Mouse (Mus musculus): Measurements from ENCODE around the gene Exosc7. TPM values are rescaled to one million over a fixed set of nuclear protein-coding genes. Genes with fewer than 3 reads are reported as not detected.

The Exosc7 gene
- polyA plus RNA-seq, 1 experiment from 2014 or later: 106 TPM

DNA sequence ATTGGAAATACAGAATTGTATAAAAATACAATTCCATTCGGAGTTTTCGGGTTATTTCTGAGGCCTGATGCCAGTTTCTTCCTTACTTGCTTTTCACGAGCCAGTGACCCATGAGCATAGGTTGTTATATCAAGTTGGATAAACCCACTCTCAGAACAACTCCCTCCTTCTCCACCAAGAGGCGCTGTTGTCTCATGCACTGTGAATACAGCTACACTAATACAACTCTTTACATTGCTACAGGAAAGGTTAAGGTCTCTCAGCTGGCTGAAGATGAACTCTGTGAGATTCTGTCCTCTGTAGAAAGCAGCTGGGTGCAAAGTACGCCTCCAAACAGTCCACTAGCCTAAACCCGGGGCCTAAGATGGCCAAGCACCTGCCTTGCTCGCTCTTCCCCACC is 46.3 kb downstream of the Exosc7 start:
- no peaks in the 10 kb centered on the region for H3K9me3 ChIP-seq (replicated peaks; ENCODE audit: control insufficient read depth, low read length)
- no peaks in the 10 kb centered on the region for H3K4me1 ChIP-seq (ENCODE audit: control insufficient read depth, insufficient read depth, low read length)
- no peak overlapping the region for H3K4me2 ChIP-seq (ENCODE audit: low read depth, low read length)
- no peaks in the 10 kb centered on the region for H3K36me3 ChIP-seq (replicated peaks; ENCODE audit: control insufficient read depth, insufficient read depth, low read depth, low read length)
- ATAC-seq (replicated peaks; ENCODE audit: insufficient number of reproducible peaks, low FRiP score, low TSS enrichment, low read depth): no peak
- H3K27me3 ChIP-seq (ENCODE audit: control insufficient read depth, insufficient read depth, low read length): no peaks in the 10 kb centered on the region
- no peak overlapping the region for H3K27ac ChIP-seq (replicated peaks; ENCODE audit: low read depth, low read length)
- no peak overlapping the region for H3K4me3 ChIP-seq (ENCODE audit: low read depth, low read length)
- 59% methylated on average over 7 of the region's 7 CpGs for WGBS
- H3K9ac ChIP-seq (replicated peaks; ENCODE audit: low read length): no peak overlapping the region
- peak; percentile 76 for DNase-seq (ENCODE audit: low spot score)

DNA sequence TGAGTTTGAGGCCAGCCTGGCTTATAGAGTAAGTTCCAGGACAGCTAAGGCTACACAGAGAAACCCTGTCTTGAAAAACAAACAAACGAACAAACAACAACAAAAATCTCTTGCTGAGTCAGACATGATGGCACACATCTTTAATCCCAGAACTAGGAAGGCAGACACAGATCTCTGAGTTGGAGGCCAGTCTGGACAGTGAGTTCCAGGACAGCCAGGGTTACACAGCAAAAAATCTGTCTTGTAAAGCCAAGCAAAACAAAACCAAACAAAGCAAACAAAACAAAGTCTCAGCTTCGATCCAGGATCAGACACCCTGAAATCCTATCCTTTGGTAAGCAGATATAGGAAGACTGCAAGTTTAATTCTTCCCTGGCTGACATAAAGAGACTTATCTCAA is 48.8 kb downstream of the Exosc7 start:
- WGBS: 50% methylated on average over 2 of the region's 2 CpGs
- no peaks in the 10 kb centered on the region for H3K9me3 ChIP-seq (replicated peaks; ENCODE audit: control insufficient read depth, low read length)
- H3K4me2 ChIP-seq (ENCODE audit: low read depth, low read length): no peak overlapping the region
- H3K9ac ChIP-seq (replicated peaks; ENCODE audit: low read length): no peak overlapping the region
- no peak for DNase-seq (ENCODE audit: low spot score)
- H3K27ac ChIP-seq (replicated peaks; ENCODE audit: low read depth, low read length): no peak overlapping the region
- H3K36me3 ChIP-seq (replicated peaks; ENCODE audit: control insufficient read depth, insufficient read depth, low read depth, low read length): no peaks in the 10 kb centered on the region
- H3K4me3 ChIP-seq (ENCODE audit: low read depth, low read length): no peak overlapping the region
- H3K4me1 ChIP-seq (ENCODE audit: control insufficient read depth, insufficient read depth, low read length): no peaks in the 10 kb centered on the region
- H3K27me3 ChIP-seq (ENCODE audit: control insufficient read depth, insufficient read depth, low read length): no peaks in the 10 kb centered on the region
- ATAC-seq (replicated peaks; ENCODE audit: insufficient number of reproducible peaks, low FRiP score, low TSS enrichment, low read depth): no peak

DNA sequence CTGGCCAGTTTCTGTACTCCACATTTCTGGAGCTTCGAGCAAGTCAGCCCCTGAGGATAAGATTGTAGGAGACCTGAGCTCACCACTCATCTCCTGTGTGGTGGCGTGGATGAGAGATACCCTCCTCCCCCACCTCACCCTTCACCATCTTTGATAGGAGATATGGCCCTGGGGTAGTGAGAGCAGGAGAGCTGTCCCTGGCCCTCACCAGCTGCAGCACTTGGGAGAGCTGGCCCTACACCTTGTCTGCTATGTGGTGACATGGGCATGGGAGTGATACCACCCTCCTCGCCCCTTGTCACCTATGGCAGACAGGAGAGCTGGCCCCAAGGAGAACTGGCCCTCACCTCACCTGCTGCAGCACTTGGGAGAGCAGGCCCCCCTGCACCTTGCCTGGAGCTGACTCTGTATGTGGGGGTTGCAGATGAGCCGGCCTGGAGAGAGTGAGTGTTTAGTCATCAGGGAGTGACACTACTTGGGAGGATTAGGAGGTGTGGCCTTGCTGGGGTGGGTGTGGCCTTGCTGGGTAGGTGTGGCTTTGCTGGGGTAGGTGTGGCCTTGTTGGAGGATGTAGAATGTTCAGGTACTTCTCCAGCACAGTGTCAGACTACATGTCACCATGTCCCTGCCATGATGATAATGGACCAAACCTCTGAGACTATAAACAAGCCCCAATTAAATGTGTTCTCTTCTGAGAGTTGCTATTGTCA is 50.1 kb downstream of the Exosc7 start:
- Histone ChIP-seq H3K9ac (replicated peaks; ENCODE audit: low read length) (no peak overlapping the region), H3K9me3 (replicated peaks; ENCODE audit: control insufficient read depth, low read length) (no peaks in the 10 kb centered on the region), H3K36me3 (replicated peaks; ENCODE audit: control insufficient read depth, insufficient read depth, low read depth, low read length) (no peaks in the 10 kb centered on the region), H3K4me1 (ENCODE audit: control insufficient read depth, insufficient read depth, low read length) (no peaks in the 10 kb centered on the region), H3K27me3 (ENCODE audit: control insufficient read depth, insufficient read depth, low read length) (no peaks in the 10 kb centered on the region), H3K4me3 (ENCODE audit: low read depth, low read length) (no peak overlapping the region), H3K27ac (replicated peaks; ENCODE audit: low read depth, low read length) (no peak overlapping the region), H3K4me2 (ENCODE audit: low read depth, low read length) (no peak overlapping the region)
- WGBS: 81% methylated on average over 4 of the region's 4 CpGs
- DNase-seq (ENCODE audit: low spot score) (no peak), ATAC-seq (replicated peaks; ENCODE audit: insufficient number of reproducible peaks, low FRiP score, low TSS enrichment, low read depth) (peak; percentile 34; the same call in 1 of the 2 replicates)

DNA sequence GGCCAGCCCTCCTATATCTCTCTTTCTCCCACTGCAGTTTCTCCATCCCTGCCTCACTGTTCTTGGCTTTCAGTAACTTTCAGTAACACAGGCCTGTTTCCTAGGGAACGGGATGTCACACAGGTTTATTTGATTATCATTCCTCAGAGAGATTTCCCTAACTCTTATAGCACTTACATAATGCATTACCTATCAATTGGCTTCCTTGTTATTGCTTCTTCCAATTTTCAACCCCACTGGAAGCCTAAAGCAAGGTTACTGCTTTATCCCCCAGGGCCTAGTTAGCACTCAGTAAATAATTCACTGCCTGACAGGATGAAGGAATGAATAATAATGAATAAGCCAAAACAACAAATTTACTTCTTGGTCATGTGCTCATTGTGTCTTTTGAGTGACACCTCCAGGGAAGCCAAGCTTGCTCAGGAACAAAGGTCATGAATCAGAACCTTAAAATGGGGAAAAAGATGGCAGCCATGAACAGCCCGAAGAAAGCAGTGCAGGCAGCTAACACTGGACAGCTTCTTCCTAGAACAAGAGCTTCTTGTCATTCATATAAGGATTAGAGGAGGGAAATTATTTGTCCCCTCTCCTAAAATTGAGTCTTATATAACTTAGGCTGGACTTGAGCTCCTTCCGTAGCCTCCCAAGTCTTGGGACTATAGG is 52.9 kb downstream of the Exosc7 start:
- WGBS: 84% methylated on average over 3 of the region's 3 CpGs
- Histone ChIP-seq H3K9me3 (replicated peaks; ENCODE audit: control insufficient read depth, low read length) (no peaks in the 10 kb centered on the region), H3K27me3 (ENCODE audit: control insufficient read depth, insufficient read depth, low read length) (no peaks in the 10 kb centered on the region), H3K36me3 (replicated peaks; ENCODE audit: control insufficient read depth, insufficient read depth, low read depth, low read length) (no peaks in the 10 kb centered on the region), H3K27ac (replicated peaks; ENCODE audit: low read depth, low read length) (no peak overlapping the region), H3K9ac (replicated peaks; ENCODE audit: low read length) (no peak overlapping the region), H3K4me1 (ENCODE audit: control insufficient read depth, insufficient read depth, low read length) (no peaks in the 10 kb centered on the region), H3K4me2 (ENCODE audit: low read depth, low read length) (no peak overlapping the region), H3K4me3 (ENCODE audit: low read depth, low read length) (no peak overlapping the region)
- DNase-seq (ENCODE audit: low spot score) (peak; percentile 13), ATAC-seq (replicated peaks; ENCODE audit: insufficient number of reproducible peaks, low FRiP score, low TSS enrichment, low read depth) (no peak)

DNA sequence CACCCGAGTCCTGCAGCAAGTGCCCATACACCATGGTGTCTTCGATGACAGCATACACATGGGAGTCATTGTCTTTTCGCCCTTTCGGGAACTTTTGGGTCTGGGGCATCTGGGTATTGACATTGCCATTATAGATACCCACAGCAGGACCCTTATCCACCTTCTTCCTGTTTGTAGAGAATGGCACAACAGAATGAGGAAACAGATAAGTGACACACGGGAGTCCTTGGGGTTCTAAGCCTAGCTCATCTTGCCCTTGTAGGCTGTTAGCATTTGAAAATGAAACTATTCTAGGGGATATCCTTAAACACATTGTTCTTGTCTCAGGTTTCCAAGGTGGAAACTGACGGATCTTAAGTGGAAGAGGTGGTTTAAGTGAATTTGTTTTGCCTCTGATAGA is 60.7 kb downstream of the Exosc7 start:
- ATAC-seq (replicated peaks; ENCODE audit: insufficient number of reproducible peaks, low FRiP score, low TSS enrichment, low read depth): no peak
- H3K4me3 ChIP-seq (ENCODE audit: low read depth, low read length): no peak overlapping the region
- no peak overlapping the region for H3K27ac ChIP-seq (replicated peaks; ENCODE audit: low read depth, low read length)
- H3K36me3 ChIP-seq (replicated peaks; ENCODE audit: control insufficient read depth, insufficient read depth, low read depth, low read length): no peaks in the 10 kb centered on the region
- H3K4me2 ChIP-seq (ENCODE audit: low read depth, low read length): no peak overlapping the region
- H3K9me3 ChIP-seq (replicated peaks; ENCODE audit: control insufficient read depth, low read length): no peaks in the 10 kb centered on the region
- no peaks in the 10 kb centered on the region for H3K27me3 ChIP-seq (ENCODE audit: control insufficient read depth, insufficient read depth, low read length)
- WGBS: 84% methylated on average over 6 of the region's 6 CpGs
- H3K4me1 ChIP-seq (ENCODE audit: control insufficient read depth, insufficient read depth, low read length): no peaks in the 10 kb centered on the region
- DNase-seq (ENCODE audit: low spot score): no peak
- no peak overlapping the region for H3K9ac ChIP-seq (replicated peaks; ENCODE audit: low read length)

DNA sequence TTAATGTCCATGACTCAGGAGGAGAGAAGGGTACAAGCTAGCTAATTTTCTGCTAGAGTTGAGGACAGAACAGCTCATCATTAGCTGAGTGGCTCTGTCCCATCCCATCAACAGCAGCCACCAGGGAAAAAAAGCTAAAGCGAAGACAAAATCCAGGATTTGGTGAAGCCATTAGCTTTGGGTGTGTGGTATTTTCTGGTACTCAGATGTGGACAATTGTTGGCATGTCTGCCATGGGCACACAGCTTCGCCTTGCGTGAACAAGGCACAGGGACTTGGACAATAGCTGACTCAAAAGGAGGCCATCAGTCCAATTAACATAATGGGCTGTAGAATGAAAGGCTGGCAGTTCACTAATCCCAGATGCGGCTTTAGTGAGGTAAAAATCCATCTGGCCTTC is 61.3 kb downstream of the Exosc7 start:
- DNase-seq (ENCODE audit: low spot score) (no peak), ATAC-seq (replicated peaks; ENCODE audit: insufficient number of reproducible peaks, low FRiP score, low TSS enrichment, low read depth) (no peak)
- Histone ChIP-seq H3K27ac (replicated peaks; ENCODE audit: low read depth, low read length) (no peak overlapping the region), H3K4me2 (ENCODE audit: low read depth, low read length) (no peak overlapping the region), H3K27me3 (ENCODE audit: control insufficient read depth, insufficient read depth, low read length) (no peaks in the 10 kb centered on the region), H3K4me3 (ENCODE audit: low read depth, low read length) (no peak overlapping the region), H3K4me1 (ENCODE audit: control insufficient read depth, insufficient read depth, low read length) (no peaks in the 10 kb centered on the region), H3K36me3 (replicated peaks; ENCODE audit: control insufficient read depth, insufficient read depth, low read depth, low read length) (no peaks in the 10 kb centered on the region), H3K9ac (replicated peaks; ENCODE audit: low read length) (no peak overlapping the region), H3K9me3 (replicated peaks; ENCODE audit: control insufficient read depth, low read length) (no peaks in the 10 kb centered on the region)
- WGBS: 64% methylated on average over 4 of the region's 4 CpGs

DNA sequence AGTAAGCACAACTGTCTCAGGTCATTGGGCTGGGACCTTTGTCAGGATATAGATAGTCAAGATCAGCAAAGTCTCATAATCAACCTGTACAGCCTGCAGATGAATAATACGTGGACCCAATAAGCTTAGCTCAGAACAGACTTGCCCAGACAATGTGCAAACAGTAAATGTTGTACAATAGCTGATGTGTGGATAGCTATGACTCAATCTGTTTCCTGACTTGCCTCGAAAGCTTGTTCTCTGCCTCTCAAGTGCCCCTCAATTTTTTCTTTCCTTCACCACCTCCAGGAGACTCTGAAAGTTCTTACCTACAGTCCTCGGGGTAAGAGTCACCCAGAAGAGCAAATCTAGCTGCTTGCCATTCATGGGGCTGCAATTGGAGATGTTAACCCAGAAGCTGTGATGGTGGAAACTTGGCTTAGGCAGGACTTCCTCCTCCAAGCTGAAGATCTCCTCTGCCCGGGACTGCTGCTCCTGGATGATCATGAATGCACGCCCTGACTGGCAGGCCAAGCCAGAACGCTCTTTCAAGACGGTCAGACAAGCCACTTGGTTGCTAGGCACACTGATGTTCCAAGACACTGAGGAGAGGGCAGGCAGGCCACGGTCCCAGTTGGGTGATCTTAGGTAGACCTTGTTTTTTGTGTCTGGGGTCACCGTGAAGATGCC is 64.5 kb downstream of the Exosc7 start:
- WGBS: 89% methylated on average over 9 of the region's 9 CpGs
- no peak for ATAC-seq (replicated peaks; ENCODE audit: insufficient number of reproducible peaks, low FRiP score, low TSS enrichment, low read depth)
- no peak overlapping the region for H3K9ac ChIP-seq (replicated peaks; ENCODE audit: low read length)

DNA sequence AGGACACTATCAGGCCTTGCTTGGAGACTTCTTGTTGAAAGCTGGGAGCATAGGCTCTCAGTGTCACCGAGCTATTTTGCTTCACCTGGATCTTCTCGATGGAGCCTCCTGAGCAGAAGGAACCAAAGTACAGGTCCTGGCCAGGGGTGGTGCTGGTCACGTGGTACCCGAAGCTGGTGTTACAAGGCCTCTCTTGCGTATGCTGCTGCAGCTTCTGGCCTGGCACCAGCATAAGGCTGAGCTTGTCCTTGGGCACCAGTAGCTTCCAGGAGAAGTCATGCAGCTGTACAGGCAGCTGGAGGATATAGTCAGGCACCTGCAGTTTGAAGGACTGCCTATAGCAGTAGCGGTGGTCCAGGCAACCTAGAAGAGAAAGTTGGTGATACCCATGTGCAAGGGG is 67.0 kb downstream of the Exosc7 start:
- H3K9ac ChIP-seq (replicated peaks; ENCODE audit: low read length): no peak overlapping the region
- H3K27me3 ChIP-seq (ENCODE audit: control insufficient read depth, insufficient read depth, low read length): no peaks in the 10 kb centered on the region
- DNase-seq (ENCODE audit: low spot score) (no peak), ATAC-seq (replicated peaks; ENCODE audit: insufficient number of reproducible peaks, low FRiP score, low TSS enrichment, low read depth) (no peak)
- H3K9me3 ChIP-seq (replicated peaks; ENCODE audit: control insufficient read depth, low read length): no peaks in the 10 kb centered on the region
- no peaks in the 10 kb centered on the region for H3K36me3 ChIP-seq (replicated peaks; ENCODE audit: control insufficient read depth, insufficient read depth, low read depth, low read length)
- H3K4me3 ChIP-seq (ENCODE audit: low read depth, low read length): no peak overlapping the region
- no peak overlapping the region for H3K27ac ChIP-seq (replicated peaks; ENCODE audit: low read depth, low read length)
- H3K4me2 ChIP-seq (ENCODE audit: low read depth, low read length): no peak overlapping the region
- no peaks in the 10 kb centered on the region for H3K4me1 ChIP-seq (ENCODE audit: control insufficient read depth, insufficient read depth, low read length)
- 89% methylated on average over 6 of the region's 6 CpGs for WGBS

More for the DNA sequence above, 64.5 kb downstream of the Exosc7 start:
- no peaks in the 10 kb centered on the region for H3K4me1 ChIP-seq (ENCODE audit: control insufficient read depth, insufficient read depth, low read length)
- H3K4me3 ChIP-seq (ENCODE audit: low read depth, low read length): no peak overlapping the region
- no peaks in the 10 kb centered on the region for H3K36me3 ChIP-seq (replicated peaks; ENCODE audit: control insufficient read depth, insufficient read depth, low read depth, low read length)
- H3K27ac ChIP-seq (replicated peaks; ENCODE audit: low read depth, low read length): no peak overlapping the region
- no peak overlapping the region for H3K4me2 ChIP-seq (ENCODE audit: low read depth, low read length)
- no peaks in the 10 kb centered on the region for H3K9me3 ChIP-seq (replicated peaks; ENCODE audit: control insufficient read depth, low read length)
- no peaks in the 10 kb centered on the region for H3K27me3 ChIP-seq (ENCODE audit: control insufficient read depth, insufficient read depth, low read length)
- DNase-seq (ENCODE audit: low spot score): no peak

Measured in embryonic facial prominence, embryonic 11.5 days (tissue).